Mouse (Mus musculus): ENCODE data around the gene Drd4.

The Drd4 gene

DNA sequence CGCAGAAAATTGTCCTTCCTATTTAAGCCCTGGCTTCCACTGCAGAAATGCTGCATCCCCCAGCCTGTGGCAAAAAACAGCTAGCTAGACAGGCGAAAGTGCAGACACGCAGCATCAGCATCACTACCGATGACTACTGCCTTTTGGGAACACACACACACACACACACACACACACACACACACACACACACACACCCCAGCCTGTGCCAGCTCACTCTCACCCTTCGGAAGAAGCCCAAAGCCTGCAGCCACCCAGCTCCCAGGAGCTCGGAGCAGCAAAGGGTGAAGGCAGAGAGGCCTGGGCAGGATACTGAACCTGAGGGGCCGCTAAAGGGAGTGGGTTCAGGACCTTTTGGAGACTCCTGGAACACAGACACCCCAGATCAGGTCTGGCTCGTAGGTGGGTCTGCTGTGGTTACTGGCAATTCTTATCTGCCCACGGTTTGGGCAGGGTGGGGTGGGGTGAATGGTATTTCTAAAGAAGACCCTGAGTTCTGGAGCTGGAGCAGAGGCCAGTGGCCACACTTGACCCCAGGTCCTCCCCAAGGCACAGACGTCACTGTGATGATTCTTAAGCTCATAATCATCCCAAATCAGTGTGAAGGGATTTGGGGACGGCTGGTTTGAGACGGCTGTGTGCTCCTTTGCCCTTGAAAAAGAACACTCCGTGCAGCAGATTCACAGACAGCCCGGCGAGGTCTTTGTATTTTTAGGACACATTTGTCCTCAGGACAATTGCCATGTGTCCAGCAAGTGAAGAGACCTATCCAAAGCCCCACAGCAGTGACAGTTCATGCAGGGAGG lies 980 bp downstream of the Drd4 start:
- no peak for DNase-seq (ENCODE audit: low read depth, low spot score)

DNA sequence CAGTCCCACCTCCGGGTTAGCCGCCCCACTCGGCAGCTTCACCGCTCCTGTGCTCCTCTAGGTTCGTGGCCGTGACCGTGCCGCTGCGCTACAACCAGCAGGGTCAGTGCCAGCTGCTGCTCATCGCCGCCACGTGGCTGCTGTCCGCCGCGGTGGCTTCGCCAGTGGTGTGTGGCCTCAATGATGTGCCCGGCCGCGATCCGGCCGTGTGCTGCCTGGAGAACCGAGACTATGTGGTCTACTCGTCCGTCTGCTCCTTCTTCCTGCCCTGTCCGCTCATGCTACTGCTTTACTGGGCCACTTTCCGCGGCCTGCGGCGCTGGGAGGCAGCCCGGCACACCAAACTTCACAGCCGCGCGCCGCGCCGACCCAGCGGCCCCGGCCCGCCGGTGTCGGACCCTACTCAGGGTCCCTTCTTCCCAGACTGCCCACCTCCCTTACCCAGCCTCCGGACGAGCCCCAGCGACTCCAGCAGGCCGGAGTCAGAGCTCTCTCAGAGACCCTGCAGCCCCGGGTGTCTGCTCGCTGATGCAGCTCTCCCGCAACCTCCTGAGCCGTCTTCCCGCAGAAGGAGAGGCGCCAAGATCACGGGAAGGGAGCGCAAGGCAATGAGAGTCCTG lies 2.2 kb downstream of the Drd4 start:
- peak; percentile 65 for DNase-seq (ENCODE audit: low read depth, low spot score)

DNA sequence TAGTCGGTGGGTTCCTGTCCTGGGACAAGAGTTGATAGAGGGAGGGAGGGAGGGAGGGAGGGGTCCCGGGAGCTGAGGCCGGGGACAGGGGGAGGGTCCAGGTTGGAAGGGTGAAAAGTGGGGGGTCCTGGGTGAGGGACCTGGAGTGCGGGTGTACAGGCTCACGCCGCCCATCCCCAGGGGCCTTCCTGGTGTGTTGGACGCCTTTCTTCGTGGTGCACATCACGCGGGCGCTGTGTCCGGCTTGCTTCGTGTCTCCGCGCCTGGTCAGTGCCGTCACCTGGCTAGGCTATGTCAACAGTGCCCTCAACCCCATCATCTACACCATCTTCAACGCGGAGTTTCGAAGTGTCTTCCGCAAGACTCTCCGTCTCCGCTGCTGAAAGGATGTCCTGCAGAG lies 2.7 kb downstream of the Drd4 start:
- peak; percentile 27 for DNase-seq (ENCODE audit: low read depth, low spot score)

DNA sequence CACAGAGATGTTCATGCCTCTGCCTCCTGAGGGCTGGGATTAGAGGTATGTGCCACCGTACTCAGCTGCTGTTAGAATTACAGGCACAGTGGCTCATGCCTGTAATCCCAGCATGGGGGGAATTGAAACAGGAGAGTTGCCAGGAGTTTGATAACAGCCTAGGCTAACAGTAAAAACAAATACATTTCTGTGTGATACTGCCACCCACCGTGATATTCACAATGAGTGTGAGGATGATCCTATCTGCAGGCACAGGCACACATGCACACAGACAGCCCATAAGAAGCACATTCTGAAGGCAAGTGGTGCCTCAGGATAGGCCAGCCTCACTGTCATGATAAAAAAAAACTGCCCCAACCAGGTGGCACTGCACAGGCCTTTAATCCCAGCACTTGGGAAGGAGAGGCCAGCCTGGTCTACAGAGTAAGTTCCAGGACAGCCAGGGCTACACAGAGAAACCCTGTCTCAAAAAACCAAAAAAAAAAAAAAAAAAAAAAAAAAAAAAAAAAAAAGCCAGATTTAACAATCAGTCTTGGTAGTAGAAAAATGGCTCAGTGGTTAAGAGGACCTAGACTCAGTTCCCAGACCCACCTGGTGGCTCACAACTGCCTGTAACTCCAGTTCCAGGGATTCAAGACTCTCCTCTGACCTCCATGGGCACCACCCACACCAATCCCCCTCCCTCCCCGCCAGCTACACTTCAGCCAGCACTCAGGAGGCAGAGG lies 6.3 kb downstream of the Drd4 start:
- no peak for DNase-seq (ENCODE audit: low read depth, low spot score)

DNA sequence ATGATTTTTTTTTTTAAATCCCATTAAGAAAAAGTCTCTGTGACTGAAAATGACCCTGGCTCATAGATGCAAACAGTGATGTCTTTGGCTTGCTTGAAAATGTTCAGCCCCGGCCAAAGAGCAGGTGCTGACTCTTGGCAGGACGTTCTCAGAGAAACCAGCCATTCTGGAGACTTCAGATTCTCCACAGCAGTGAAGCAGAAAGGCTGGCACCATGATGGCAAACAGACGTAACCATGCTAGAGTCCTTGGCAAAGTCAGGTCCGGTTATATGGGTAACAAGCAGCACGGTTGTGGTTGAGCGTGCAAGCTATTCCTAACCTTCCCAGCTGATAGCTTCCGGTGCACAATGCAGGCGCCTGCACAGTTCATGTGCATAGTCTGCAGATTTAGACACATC lies 7.4 kb downstream of the Drd4 start:
- DNase-seq (ENCODE audit: low read depth, low spot score): no peak

DNA sequence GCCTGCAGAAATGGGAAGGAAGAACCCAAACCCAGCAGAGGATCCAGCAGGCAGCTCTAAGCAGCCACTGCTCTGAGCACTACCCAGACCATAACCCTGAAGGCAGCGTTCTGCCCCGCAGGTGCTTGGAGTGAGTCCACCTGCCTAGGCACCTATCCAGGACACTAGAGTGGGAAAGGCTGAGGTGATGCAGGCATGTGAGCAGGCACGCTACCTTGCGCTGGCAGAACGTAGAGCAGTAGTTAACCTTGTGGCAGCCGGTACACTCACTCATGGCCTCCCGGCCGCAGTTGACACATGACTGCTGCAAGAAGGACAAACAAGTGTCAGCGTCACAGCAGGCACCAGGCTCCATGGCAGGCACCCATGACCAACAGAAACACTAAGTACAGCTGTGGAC lies 9.6 kb downstream of the Drd4 start:
- DNase-seq (ENCODE audit: low read depth, low spot score): no peak

DNA sequence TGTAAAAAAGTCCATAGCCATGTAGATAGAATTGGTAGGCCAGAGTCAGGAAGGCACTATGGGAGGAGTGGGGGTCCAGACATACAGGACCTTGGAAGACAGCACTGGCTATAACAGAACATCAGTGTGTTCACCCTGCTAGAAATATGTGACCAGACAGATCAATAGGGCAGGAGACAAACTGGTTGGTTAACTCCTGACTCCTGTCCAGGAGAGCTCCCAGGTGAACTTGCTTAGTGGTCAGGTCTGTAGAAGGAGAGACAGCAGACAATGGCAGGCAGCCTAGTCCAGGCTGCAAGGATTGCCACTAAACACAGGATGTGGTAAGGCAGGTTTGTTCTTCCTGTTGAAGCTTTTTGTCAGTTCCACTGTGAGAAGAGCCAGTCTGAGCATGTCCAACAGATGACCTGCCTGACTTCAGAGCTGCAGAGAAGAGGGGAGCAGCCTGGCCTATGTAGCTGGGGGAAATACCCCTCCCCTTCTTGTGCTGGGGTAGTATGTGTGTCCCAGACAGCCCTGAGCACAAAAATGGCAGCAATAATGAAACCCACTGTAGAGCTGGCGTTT lies 11.0 kb downstream of the Drd4 start:
- no peak for DNase-seq (ENCODE audit: low read depth, low spot score)

DNA sequence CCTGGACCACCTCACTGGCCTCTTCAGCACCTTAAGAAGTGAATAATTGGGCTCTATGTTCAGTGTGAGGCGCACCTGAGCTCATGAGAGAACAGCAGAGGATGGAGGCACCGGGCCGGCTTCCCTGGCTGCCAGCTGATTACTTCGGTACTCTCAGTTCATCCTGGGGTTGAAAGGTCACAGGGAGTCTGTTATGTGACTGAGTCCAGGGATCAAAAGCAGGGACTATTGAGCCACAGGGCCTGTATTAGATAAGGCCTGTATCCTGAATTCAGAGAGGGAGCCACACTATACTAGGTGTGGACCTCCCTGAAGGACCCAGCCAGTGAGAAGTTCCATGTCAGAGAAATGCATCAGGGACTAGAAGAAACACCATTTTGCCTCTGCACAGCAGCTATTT lies 12.7 kb downstream of the Drd4 start:
- no peak for DNase-seq (ENCODE audit: low read depth, low spot score)

DNA sequence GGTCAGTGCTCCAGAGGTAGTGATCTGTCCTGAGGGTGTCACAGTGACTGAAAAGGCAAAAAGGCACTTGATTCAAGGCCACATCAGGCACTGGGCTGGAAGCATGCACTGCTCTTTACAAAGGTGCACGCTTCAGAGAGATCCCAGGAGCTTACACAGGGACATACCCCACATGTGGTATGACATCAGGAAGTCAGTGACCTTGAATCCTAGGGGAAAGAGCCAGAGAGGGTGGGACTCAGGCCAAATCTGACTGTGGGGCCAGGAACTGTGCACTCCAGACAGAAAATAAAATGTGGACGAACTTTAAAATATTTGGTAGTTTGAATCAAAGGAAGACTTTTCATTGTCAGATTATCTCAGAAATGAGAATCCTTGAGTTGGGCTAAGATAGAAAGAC lies 22.6 kb downstream of the Drd4 start:
- no peak for DNase-seq (ENCODE audit: low read depth, low spot score)

DNA sequence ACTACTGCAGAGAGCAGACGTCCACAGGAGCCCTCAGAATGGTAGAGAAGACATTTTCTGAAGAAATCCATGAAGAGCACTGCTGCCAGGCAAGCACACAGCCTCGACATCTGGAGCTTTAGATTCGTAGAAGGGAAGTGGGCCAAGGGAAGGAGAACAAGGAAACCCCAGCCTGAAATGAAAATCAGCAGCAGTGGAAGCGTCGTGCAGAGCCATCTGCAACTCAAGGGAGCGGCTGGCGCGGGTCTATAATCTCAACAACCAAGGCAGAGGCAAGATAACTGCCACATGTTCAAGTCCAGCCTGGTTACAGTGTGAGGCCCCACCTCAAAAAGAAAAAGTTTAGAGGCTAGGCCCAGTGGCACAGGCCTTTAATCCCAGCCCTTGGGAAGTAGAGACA lies 23.3 kb downstream of the Drd4 start:
- DNase-seq (ENCODE audit: low read depth, low spot score): no peak

DNA sequence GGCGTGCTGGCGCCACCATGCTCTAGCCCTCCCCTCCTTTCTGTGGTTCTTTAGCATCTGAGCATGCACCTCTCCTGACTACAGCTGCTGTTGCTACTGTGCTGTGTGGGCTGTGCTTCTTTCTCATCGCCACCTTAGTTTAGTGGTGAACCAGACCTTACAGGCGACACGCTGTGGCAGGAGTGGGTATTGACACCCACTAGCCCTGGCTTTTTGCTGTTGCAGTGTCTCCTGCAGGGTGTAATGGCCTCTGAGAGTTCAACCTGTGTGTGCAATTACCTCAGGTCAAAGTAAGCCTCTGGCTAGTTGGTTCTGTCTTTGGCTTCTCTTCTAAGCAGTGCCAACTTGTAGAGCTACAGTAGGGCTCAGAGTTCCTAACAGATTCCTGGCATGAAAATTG lies 24.2 kb downstream of the Drd4 start:
- peak; percentile 80 for DNase-seq (ENCODE audit: low read depth, low spot score)

DNA sequence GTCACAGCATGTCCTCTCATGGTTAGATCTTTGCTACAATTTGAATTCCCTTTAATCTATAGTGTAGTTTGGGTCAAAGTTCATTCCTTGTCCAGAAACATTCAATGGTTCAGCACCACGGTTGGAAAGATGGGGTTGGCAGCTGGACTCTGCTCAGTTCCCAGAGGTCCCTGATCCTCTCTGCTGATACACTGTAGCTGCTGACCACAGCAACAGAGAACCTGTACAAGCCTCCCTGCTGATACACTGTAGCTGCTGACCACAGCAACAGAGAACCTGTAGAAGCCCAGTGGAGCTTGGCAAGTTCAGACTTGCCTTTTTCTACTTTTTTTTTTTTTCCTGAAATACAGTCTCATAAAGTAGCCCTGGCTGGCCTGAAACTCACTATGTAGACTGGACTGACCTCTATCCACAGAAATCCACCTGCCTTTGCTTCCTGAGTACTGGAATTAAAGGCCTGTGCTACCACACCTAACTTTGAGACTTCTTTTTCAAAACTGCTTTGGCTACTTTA lies 25.9 kb downstream of the Drd4 start:
- DNase-seq (ENCODE audit: low read depth, low spot score): no peak

DNA sequence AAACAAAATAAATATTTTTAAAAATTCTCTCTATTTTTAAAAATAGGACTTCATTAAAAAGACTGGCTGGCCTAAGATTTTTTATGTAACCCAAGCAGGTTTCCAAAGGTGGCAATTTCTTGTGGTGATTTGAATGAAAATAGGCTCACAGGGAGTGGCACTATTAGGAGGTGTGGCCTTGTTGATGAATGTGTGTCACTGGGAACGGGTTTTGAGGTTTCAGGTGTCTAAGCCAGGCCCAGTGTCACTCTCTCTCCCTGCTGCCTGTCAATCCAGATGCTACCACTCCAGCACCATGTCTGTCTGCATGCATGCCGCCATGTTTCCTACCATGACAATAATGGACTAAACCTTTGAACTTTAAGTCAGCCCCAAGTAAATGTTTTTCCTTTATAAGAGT lies 27.6 kb downstream of the Drd4 start:
- DNase-seq (ENCODE audit: low read depth, low spot score): peak; percentile 57

DNA sequence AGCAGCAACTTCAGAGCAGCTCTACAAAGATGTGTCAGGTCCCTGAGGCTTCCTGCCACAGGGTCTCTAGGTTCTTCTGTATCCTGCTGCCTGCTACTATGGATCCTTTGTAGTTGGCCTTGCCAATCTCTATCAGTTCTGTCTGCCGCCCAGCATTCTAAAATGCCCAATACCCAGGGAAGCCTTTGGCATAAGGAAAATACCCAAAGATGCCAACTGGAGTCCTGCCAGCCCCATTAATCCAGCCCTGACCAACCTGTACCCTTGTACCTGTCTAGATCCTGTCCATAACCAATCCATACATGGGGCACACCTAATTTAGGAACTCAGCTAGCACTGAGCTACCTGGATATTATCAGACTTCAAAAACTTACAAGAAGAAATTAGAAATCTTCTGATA lies 32.9 kb downstream of the Drd4 start:
- DNase-seq (ENCODE audit: low read depth, low spot score): no peak

DNA sequence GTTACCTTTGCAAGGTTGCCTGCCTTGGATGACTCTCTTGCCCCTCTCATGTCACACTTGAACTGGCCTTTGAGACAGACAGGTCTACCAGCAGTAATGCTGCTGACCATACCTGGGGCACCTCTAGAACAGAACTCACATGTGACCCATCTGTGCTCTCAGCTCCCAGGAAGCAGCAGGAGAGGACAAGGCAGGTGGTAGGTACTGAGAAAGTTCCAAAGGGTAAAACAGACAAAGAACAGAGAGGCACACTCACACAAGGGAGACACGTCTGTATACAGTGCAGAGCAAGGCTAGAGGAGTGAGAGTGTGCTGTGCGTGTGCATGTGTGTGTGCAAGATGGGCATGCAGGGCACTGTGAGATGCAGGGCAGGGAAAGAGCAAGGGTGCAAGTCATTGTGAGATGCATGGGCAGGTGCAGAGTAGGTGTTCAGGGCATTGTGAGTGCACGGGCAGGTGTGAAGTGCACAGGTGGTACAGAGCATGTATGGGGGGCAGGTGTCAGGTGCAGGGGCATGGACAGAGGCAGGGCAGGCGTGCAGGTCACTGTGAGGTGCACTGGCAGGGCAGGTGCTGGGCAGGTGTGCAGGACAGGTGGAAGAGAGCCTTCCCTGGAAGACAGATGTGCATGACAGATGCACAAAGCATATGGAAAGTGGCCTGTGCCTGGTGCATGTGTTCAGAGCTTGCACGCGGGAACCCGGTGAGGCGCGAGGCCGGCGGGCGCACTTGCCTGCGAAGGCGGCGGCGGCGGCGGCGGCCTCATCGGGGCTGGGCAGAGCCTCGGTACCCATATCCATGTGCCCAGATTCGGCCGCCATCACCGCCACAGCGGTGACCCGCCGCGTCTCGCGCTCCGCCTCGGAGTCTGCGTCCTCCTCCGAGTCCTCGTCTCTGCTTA lies 35.0 kb downstream of the Drd4 start:
- peak; percentile 31 for DNase-seq (ENCODE audit: low read depth, low spot score)

DNA sequence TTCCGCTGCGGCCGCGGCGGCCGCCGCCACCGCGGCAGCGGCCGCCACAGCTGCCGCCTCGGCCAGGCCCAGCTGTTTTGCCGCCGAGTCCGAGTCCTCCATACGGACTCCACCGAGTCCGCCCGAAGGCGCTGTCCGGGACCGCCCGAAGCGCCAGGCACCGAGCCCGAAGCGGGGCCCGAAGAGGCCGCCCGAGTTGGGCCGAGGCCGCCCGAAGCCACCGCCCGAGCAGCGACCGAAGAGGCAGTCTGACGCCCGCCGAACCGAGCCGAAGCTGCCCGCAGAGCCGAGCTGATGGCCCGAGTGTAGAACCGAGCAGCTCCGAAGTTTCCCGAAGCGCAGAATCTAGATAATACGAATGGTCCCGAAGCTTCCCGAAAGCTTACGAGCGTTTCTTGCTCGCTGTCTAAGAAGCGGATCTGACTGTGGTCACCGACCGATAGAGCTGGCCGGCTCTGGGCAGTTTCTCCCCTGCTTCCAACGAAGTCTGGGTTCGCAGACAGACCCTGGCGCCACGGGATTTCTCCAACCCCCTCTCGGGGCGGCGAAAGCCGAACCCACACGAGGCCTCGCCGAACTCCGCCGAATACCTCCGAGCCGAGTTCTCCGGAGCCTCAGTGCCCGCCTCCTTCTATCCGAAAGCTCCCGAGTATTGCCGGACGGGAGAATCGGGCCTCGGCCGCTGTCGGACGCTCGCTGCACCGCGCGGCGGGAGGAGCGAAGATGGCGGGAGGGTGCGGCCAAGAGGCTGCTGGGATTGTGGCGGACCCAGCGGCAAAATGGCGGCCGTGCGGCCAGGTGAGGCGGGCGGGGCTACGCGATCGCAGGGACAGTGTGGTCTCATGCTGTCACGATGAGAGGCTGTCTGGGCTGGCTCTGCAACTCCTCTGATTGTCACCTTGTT lies 35.9 kb downstream of the Drd4 start, which contains the start of the genes Deaf1 and Tmem80:
TSS of gene Deaf1 (minus strand) at position 222 of the 904 bp plus-strand sequence.
TSS of gene Tmem80 (plus strand) at position 271 of the 904 bp plus-strand sequence.
- DNase-seq (ENCODE audit: low read depth, low spot score): peak; percentile 90

DNA sequence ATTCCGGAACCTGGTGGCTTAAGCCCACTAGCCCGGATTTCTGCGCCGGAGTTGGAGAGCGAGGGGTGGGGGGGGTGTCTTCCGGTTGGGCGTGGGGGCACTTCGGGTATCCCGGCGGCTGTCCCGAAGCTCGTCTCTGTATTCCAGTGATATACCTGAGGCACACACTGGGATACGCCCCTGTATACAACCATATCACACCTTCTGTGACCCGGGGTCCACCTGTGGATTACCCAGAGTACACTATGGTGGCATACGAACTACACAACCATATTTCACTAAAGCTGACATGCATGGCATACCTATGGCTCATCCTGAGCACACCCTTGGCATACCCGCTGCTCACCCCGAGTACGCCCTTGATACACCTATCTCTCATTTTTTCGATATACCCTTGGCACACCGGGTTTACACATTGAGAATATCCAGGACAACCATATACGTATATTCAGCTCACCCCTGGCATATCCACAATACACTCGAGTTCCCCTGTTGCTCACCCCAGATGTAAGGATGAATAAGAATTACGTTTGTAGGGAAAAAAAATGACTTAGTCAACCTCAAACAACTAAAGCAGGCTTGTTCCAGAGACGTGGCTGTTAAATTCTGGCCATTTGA lies 36.7 kb downstream of the Drd4 start:
- DNase-seq (ENCODE audit: low read depth, low spot score): no peak

DNA sequence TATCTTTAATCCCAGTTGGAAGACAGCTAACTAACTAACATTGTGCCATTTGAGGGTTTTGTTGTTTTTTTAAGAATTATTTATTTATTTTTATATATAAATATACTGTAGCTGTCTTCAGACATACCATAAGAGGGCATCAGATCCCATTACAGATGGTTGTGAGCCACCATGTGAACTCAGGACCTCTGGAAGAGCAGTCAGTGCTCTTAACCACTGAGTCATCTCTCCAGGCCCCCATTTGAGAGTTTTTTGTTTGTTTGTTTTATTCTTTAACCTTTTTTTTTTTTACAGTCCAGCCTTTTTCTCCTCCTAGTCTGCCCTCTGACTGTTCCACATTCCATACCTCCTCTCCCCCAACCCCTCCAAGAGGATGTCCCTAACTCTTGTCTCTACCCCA lies 38.9 kb downstream of the Drd4 start:
- DNase-seq (ENCODE audit: low read depth, low spot score): no peak

DNA sequence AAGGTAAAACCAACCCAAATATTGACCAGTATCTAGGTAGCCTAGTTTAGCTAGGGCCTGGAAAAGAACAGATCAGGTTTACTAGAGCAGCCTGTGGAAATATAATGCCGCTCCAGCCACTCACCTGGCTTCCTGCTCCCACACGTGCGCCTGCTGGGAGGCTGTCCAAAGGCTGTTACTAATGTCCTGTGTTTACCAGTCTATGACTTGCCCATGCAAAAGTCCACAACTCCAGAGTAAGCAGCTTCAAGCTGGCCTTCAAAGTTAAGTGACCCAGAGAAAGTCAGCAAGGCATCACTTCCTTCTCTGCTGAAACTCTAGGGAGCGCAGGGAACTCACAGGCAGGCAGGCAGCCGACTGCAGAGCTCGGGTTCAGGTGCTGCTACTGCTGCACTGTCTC lies 40.2 kb downstream of the Drd4 start:
- no peak for DNase-seq (ENCODE audit: low read depth, low spot score)
